Mouse (Mus musculus) urinary bladder, postnatal 10 days (tissue): Measurements from ENCODE around the gene Stk40.

ENCODE experiments used
- DNase-seq: peaks from one replicate; pipeline ENCODE4 v3.0.0; 2022; ENCODE audit warnings: low spot score

The Stk40 gene

DNA sequence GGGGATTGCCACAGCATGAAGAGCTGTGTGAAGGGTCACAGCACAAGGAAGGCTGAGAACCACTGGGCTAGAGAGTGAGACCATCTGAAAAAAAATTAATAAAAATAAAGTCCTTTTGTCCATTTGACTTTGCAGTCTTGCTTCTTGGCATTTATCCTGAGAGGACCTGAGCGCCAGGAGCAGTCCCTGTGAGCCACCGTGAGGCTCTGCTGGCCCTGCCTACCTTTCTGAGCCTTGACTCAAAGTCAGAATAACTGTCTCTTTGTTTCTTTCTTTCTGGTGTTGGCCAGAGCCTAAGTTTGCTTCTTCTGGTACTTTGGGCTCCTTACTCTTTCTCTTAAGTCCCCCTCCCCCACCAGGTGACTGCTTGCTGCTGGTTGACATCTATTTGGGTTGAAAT is 16.7 kb downstream of the Stk40 start:
- DNase-seq = no peak

DNA sequence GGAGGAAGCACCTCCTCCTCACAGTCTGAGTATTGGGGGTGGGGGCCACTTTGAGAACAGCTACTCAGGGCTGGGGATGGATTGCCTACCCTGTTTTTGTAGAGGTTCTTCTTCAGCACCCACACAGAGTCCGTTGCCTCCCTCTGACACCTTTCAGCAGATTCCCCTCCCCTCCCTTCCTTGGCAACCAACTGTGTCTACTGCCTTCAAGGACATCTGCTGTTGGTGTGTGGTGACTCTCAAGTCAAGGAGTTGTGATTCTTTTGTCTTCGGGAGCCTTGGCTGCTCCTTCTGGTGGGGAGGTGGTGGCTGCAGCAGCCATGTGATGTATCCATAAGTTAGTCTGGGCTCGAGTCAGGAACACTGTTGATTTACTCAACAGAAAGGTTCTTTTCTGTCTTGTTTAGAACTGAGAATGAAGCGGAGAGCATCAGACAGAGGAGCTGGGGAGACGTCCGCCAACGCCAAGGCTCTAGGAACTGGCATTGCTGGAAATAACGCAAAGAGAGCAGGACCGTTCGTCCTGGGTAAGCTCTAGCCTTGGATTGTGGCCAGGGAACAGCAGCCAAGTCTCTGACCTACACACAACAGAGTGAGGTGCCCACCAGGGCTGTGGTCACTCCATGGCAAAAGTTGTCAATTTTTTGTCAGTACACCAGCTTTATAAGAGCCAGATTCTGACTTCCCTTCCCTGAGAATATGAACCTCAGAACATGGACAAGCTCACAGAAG is 19.7 kb downstream of the Stk40 start:
- no peak for DNase-seq

- DNase-seq = no peak
Measured at GRCm38 (mm10) chr4:126130502-126130901, 26.7 kb downstream of the Stk40 start.

- no peak for DNase-seq
Measured at GRCm38 (mm10) chr4:126131290-126132121, 27.7 kb downstream of the Stk40 start.

- no peak for DNase-seq
Measured at GRCm38 (mm10) chr4:126132636-126133264, 29.0 kb downstream of the Stk40 start.

DNA sequence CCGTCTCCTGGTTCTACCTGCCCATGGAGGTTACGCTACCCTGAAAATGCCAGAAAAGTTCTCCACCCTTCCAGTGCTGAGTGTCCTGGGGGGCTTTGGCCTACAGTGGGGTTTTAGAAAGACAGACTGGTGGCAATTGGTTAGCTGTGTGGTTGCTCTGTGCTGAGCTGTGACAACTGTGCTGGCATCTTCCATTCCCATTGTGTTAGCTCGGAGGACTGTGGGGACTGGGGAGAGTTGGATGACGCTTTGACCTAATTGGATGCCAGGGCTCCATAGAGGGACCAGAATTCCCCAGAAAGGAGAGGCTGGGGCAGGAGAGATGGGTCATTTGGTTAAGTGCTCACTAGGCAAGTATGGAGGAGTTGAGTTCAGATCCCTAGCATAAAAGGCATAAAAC is 30.5 kb downstream of the Stk40 start:
- no peak for DNase-seq

DNA sequence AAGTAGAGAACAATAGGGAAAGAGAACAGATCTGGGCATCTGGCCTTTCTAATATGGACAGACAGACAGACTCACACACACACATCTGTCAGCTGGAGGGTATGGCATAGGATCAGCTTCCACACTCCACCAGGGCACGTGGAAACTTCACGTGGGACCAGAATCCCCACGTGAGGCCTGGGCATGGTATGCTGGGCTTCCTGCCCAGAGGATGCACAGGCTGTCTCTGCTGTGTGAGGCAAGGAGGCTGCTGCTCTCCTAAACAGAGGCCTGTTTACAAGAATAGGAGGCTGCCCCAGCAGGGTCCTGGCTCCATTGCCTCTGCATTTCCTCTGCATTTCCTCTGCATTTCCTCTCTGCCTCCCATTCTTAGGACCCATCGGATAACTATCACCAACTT is 30.9 kb downstream of the Stk40 start:
- no peak for DNase-seq

GRCm38 (mm10) chr4:126137773-126138172 is 34.0 kb downstream of the Stk40 start:
- no peak for DNase-seq

GRCm38 (mm10) chr4:126141021-126141420 is 37.3 kb downstream of the Stk40 start:
- DNase-seq = no peak

- DNase-seq = no peak
Measured at GRCm38 (mm10) chr4:126145396-126145795, 41.6 kb downstream of the Stk40 start.

- no peak for DNase-seq
Measured at GRCm38 (mm10) chr4:126146974-126147532, 43.3 kb downstream of the Stk40 start.

GRCm38 (mm10) chr4:126147533-126148160 is 43.9 kb downstream of the Stk40 start, which contains the start of gene Eva1b:
Gene Eva1b (plus strand): TSS chr4:126147744.
- DNase-seq = no peak

DNA sequence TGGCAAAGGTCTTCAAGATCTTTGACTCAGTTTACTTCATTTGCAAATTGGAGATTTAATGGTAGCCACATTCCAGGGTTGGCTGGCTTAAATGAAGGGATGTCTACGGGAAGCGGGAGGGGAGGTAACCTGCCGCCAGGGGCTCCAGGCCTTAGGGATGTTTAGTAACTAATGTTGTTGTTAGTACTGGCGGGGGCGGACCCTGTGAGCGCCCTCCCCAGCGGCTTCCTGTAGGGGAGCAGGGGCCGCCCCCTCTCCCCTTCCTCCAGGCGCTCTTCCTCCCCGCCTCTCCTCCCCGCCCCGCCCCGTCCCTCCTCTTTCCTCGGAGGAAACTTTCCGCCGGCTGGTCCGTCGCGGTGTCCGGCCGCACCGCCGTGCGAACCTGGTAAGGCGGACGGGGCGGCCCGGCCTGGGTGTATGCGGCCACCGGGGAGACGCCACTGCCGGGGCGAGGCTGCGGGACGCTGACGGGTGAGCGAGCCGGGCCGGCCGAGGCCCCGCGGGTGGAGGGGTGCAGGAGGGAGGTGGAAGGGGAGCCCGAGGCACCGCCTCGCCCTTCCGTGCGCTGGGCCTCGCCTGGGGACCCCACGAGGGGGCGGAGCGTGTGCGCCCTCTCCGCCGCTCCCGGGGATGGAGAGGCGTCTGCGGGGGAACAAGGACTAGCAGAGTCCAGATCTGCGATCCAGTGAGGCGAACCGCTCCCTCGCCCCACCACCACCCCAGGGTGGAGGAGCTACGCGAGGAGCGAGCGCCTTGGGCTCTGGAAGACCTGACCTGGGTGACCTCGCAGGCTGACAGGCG is 44.6 kb downstream of the Stk40 start:
- DNase-seq = no peak

DNA sequence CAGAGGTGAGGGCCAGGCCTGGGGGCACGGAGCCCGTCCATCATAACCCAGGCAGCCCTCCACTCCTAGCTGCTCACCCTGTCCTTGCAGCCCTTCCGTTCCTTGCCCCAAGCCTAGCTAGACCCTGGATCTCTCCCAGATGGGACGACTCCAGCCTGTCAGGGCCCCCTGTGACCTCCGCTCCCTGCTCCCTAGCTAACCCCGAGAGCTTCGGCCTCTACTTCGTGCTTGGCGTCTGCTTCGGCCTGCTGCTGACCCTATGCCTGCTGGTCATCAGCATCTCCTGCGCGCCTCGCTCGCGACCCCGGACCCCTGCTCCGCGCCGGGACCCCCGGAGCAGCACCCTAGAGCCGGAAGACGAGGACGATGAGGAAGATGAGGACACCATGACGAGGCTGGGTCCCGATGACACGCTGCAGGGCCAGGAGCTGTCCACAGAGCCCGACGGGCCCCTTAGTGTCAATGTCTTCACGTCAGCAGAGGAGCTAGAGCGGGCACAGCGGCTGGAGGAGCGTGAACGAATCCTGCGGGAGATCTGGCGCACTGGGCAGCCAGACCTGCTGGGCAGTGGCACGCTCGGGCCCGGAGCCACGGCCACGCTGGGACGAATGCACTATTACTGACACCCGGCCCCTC is 45.4 kb downstream of the Stk40 start:
- DNase-seq = no peak

DNA sequence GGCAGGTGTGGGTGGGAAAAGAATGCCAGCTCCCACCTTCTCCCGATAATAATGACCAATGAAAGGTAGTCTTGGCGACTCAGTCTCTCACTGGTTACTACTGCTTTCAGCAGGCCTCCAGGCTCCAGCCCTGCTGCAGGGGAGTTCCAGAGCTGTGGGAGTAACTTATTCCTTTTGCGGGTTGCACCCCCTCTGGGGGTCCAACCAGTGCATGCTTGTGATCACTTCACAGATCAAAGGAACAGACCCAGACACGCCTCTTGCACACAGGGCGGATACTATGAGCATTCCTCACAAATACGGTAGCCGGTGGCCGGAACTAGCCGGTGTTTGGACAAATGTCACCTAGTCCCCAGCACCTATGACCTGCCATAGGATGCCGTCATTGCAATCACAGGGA is 46.0 kb downstream of the Stk40 start:
- no peak for DNase-seq

- no peak for DNase-seq
Measured at GRCm38 (mm10) chr4:126150297-126150948, 46.7 kb downstream of the Stk40 start.

DNA sequence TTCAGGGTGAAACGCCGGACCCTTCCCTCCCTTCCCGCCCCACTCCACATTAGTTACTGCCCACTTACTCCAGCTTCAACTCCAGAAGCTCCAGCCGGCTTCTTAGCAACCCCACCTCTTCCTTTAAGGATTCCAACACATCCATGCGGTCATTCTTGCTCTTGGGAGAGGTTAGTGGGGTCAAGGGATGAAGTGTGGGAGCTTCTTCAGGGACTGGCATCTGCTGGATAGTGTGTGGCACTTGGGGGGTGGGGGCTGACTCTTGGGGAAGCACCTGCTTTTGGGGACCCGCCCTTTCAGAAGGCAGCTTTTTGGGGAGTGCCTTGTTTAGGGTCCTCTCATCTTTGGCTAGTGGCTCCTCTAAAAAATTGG is 47.2 kb downstream of the Stk40 start:
- no peak for DNase-seq

DNA sequence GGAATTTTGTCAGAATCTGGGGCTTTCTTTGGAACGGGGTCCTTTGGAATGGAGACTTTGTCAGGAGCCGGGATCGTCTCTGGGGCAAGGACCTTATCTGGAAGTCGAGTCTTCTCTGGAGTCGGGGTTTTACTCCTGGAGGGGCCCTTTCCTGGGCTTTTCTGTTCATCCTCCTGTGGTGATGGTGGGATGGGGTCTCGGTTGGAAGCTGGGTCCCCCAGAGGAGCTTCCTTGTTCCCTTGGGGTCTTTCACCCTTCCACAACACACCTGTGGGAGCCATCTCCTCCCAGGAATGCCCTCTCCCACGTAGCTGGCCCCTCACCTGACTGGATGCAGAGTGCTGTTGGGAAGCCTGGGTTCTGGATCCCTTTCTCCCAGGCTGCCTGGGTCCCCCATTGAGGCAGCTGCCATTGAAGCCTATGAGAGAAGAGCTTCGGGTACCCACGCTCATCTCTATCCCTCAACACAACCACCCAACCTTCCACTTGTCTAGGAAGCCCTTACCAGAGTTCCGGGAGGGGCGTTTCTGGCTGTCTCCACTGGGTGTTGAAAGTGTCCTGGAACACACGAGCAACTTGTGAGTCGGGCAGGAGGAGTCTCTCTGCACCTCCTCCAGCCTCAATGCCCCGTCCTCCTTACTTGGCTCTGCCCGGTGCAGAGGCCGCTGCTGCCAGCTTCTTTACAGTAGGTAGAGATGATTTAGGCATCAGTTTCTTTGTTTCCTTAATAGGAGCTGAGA is 48.1 kb downstream of the Stk40 start:
- DNase-seq = no peak

DNA sequence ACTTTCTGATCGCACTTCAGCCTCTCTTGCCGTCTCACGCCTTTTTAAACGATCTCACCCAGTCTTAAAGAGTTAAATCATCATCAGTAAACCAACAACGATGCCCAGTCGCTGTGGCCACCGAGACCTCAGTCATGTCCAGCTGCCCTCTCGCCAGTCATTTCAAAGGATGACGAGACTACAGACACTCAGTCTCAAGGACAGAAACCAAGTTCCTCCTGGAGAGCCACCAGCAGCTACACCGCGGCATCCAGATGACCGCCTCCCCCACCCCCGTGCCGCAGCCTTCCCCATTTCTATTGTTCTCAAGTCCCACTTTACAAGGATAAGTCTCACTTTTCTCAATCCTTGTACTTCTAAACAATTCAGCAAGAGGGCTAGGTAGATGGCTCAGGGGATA is 49.1 kb downstream of the Stk40 start:
- DNase-seq = no peak

DNA sequence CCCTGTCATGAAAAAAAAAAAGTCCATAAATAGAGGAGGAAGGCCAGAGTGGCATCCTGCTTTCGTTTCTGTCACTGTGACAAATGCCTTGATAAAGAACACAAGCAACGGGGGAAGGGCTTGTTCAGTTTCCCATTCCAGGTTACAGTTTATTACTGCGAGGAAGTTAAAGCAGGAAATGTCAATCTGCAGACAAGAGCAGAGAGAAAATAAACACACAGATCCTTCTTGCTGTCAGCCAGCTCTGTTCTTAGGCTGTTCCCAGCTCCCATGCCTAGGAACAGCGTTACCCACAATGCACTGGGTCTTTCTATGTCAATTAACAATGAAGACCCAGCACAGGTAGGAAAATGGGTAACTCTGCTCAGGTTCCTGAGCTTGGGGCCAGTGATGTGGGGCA is 51.4 kb downstream of the Stk40 start:
- DNase-seq = no peak
